In genomic region chrX:134162826-134163225, GRCm38 (mm10) we compare ENCODE assay signal across 9 mouse cellular contexts. TPM values are rescaled to one million over a fixed set of nuclear protein-coding genes. Genes with fewer than 3 reads are reported as not detected.
DNase-seq lines count a peak whose midpoint lies in the region; ATAC-seq and TF ChIP-seq lines count a peak whose summit lies in the region.
"Had no signal": no experiment of that assay in that cellular context is flagged by ENCODE, and none has a peak within 500 bp of the region (broad histone marks: within the 10 kb centered on the region; RNA-seq: fewer than 3 reads in every experiment).

No protein-coding gene starts in this region.

- H3K9me3 ChIP-seq in forebrain, embryonic 16.5 days (ENCODE audit: control insufficient read depth, low read length), result no peaks in the 10 kb centered on the region
- no peaks in the 10 kb centered on the region for H3K9me3 ChIP-seq in lung, embryonic 15.5 days

- peak overlapping the region; percentile 57 for H3K4me2 ChIP-seq in forebrain, embryonic 16.5 days (ENCODE audit: low read length)
- peak overlapping the region; percentile 53 for H3K4me2 ChIP-seq in lung, embryonic 15.5 days

- H3K9ac ChIP-seq in forebrain, embryonic 16.5 days (replicated peaks; ENCODE audit: low read depth, low read length), result peak overlapping the region; percentile 34; the same call in 1 of the 2 replicates
- H3K9ac ChIP-seq in lung, embryonic 15.5 days, result no peak overlapping the region

- intact Hi-C loops in left cerebral cortex, adult 2 months (cut with DNase I), result no loop called here
- intact Hi-C loops in left cerebral cortex, postnatal 14 days (cut with DNase I), result no loop called here

- no peak overlapping the region for H3K27ac ChIP-seq in left cerebral cortex, adult 2 months
- H3K27ac ChIP-seq in brown adipose tissue, adult 24 weeks (replicated peaks; ENCODE audit: low read depth, low read length), result no peak overlapping the region
- no peak overlapping the region for H3K27ac ChIP-seq in forebrain, embryonic 16.5 days (ENCODE audit: low read length)
- no peak overlapping the region for H3K27ac ChIP-seq in lung, embryonic 15.5 days
- H3K27ac ChIP-seq: macrophage had no signal

- 14% methylated on average over 11 of the region's 11 CpGs for WGBS in forebrain, embryonic 16.5 days
- 19% methylated on average over 11 of the region's 11 CpGs for WGBS in lung, embryonic 15.5 days

- peak; percentile 36; the same call in 1 of the 2 replicates for ATAC-seq in forebrain, embryonic 16.5 days
- 0 out of 2 replicates have a peak, but pooled peaks have one; percentile 17 for ATAC-seq in lung, embryonic 15.5 days (ENCODE audit: borderline replicate concordance, extremely low read depth, low FRiP score, low TSS enrichment)

- peak overlapping the region; percentile 27 for H3K4me3 ChIP-seq in left cerebral cortex, adult 2 months
- 0 out of 2 replicates have a peak overlapping the region, but pooled peaks have one; percentile 5 for H3K4me3 ChIP-seq in brown adipose tissue, adult 24 weeks (ENCODE audit: insufficient read depth, low read depth, low read length)
- H3K4me3 ChIP-seq in forebrain, embryonic 16.5 days (replicated peaks; ENCODE audit: low read length), result peak overlapping the region; percentile 35
- H3K4me3 ChIP-seq in lung, embryonic 15.5 days, result peak overlapping the region; percentile 24

- no peaks in the 10 kb centered on the region for H3K27me3 ChIP-seq in forebrain, embryonic 16.5 days (replicated peaks; ENCODE audit: control insufficient read depth, insufficient read depth, low read length)
- H3K27me3 ChIP-seq in lung, embryonic 15.5 days, result no peaks in the 10 kb centered on the region

- no peak for TF ChIP-seq CTCF in left cerebral cortex, adult 2 months (IDR thresholded peaks at IDR 0.05)

- H3K36me3 ChIP-seq in forebrain, embryonic 16.5 days (ENCODE audit: control insufficient read depth, insufficient read depth), result no peaks in the 10 kb centered on the region
- no peaks in the 10 kb centered on the region for H3K36me3 ChIP-seq in lung, embryonic 15.5 days

- peak; percentile 11 to 22 for DNase-seq in left cerebral cortex, adult 2 months (ENCODE audit: extremely low spot score in 1 of 2, low spot score in 2 of 2)
- DNase-seq in left cerebral cortex, postnatal 14 days (ENCODE audit: low spot score in 2 of 2), result no peak
- peak; percentile 58 to 59 for DNase-seq in spleen, postnatal 36 days (ENCODE audit: low spot score in 2 of 2)
- no peak for DNase-seq in gastrocnemius, postnatal 10 days
- DNase-seq in yolk sac, embryonic 10.5 days (ENCODE audit: low spot score), result no peak

- 0 out of 2 replicates have a peak, but pooled peaks cover 2% of the 10 kb centered on the region for H3K4me1 ChIP-seq in brown adipose tissue, adult 24 weeks (ENCODE audit: control insufficient read depth, insufficient read depth, insufficient read length, low read length)
- H3K4me1 ChIP-seq in forebrain, embryonic 16.5 days (replicated peaks; ENCODE audit: control insufficient read depth, insufficient read depth, low read length), result no peaks in the 10 kb centered on the region
- peaks cover 9% of the 10 kb centered on the region; the same call in 1 of the 2 replicates for H3K4me1 ChIP-seq in lung, embryonic 15.5 days

RNA-seq across cellular contexts. Expression of gene Xkrx, which starts 0.9 kb away (rescaled TPM):
- total RNA-seq in left cerebral cortex, adult 2 months (2021), result 1 to 10 TPM; 1.5 to 1.6 TPM
- total RNA-seq in left cerebral cortex, postnatal 14 days (2021), result 1 to 10 TPM in 1 of 2 experiments, under 1 TPM in 1; 0.46 to 1.4 TPM
- polyA plus RNA-seq in brown adipose tissue, adult 24 weeks (2012; ENCODE audit: insufficient read depth, insufficient read length, missing spikeins), result 0.95 and 2.0 TPM in 2 replicates
- polyA plus RNA-seq in forebrain, embryonic 16.5 days (2015; fragmentation: Nextera tagmentation; extraction: Ambion mirVana), result 0.16 and 0.48 TPM in 2 replicates
- polyA plus RNA-seq in lung, embryonic 15.5 days (2015; fragmentation: Nextera tagmentation; extraction: Ambion mirVana), result 0.22 and 0.36 TPM in 2 replicates
- under 1 TPM; 0.38 to 0.86 TPM for total RNA-seq in gastrocnemius, postnatal 10 days (2021)

RNA-seq across cellular contexts. Expression of gene Arl13a, which starts 24.5 kb away (rescaled TPM):
- total RNA-seq in left cerebral cortex, adult 2 months (2021), result not detected
- not detected for total RNA-seq in left cerebral cortex, postnatal 14 days (2021)
- not detected in 2 replicates for polyA plus RNA-seq in brown adipose tissue, adult 24 weeks (2012; ENCODE audit: insufficient read depth, insufficient read length, missing spikeins)
- not detected in 2 replicates for polyA plus RNA-seq in forebrain, embryonic 16.5 days (2015; fragmentation: Nextera tagmentation; extraction: Ambion mirVana)
- 0.09 TPM in 1 of 2 replicates, not detected in the other for polyA plus RNA-seq in lung, embryonic 15.5 days (2015; fragmentation: Nextera tagmentation; extraction: Ambion mirVana)
- not detected for total RNA-seq in gastrocnemius, postnatal 10 days (2021)
- polyA plus RNA-seq: macrophage had no signal

RNA-seq across cellular contexts. Expression of gene Nox1, which starts 58.9 kb away (rescaled TPM):
- total RNA-seq in left cerebral cortex, adult 2 months (2021), result not detected
- under 1 TPM in 1 of 2 experiments, not detected in 1; 0.44 TPM for total RNA-seq in left cerebral cortex, postnatal 14 days (2021)
- polyA plus RNA-seq in brown adipose tissue, adult 24 weeks (2012; ENCODE audit: insufficient read depth, insufficient read length, missing spikeins), result not detected in 2 replicates
- 0.14 TPM in 1 of 2 replicates, not detected in the other for polyA plus RNA-seq in forebrain, embryonic 16.5 days (2015; fragmentation: Nextera tagmentation; extraction: Ambion mirVana)
- polyA plus RNA-seq in lung, embryonic 15.5 days (2015; fragmentation: Nextera tagmentation; extraction: Ambion mirVana), result 1.6 and 1.9 TPM in 2 replicates
- under 1 TPM in 1 of 2 experiments, not detected in 1; 0.28 TPM for total RNA-seq in gastrocnemius, postnatal 10 days (2021)
- polyA plus RNA-seq: macrophage had no signal

Comparison
In these comparisons a context has a peak if more than half of its experiments do, and no peak if none do; other contexts are left out.
1. DNase-seq: peak in left cerebral cortex, adult 2 months (2 of 2) and spleen, postnatal 36 days (2 of 2); none in left cerebral cortex, postnatal 14 days (0 of 2), gastrocnemius, postnatal 10 days (single experiment) and yolk sac, embryonic 10.5 days (single experiment).
2. Peak in every context shown above with its lines, with median percentiles within 50 percentile points of each other: H3K4me3 ChIP-seq.